Mouse (Mus musculus): ENCODE data around the gene Fyb. TPM values are rescaled to one million over a fixed set of nuclear protein-coding genes. Genes with fewer than 3 reads are reported as not detected.

The Fyb gene
- polyA plus RNA-seq, 1 experiment: 103 TPM

GRCm38 (mm10) chr15:6562161-6562560 lies 39.5 kb downstream of the Fyb start:
- Histone ChIP-seq H3K36me3 (ENCODE audit: control insufficient read depth, insufficient read depth, low read length) (no peaks in the 10 kb centered on the region), H3K4me1 (ENCODE audit: control insufficient read depth, insufficient read depth, low read length) (peaks cover 5% of the 10 kb centered on the region; the same call in 1 of the 2 replicates), H3K4me3 (ENCODE audit: control insufficient read depth, low read depth, low read length) (no peak overlapping the region), H3K27ac (ENCODE audit: control insufficient read depth, insufficient read depth, low read depth, low read length) (no peak overlapping the region), H3K27me3 (ENCODE audit: control insufficient read depth, insufficient read depth, low read length) (no peaks in the 10 kb centered on the region)
- TF ChIP-seq CTCF (IDR thresholded peaks at IDR 0.05; ENCODE audit: control insufficient read depth, insufficient read depth, insufficient replicate concordance, low read depth, low read length): no peak
- TF ChIP-seq POLR2A (IDR thresholded peaks at IDR 0.05; ENCODE audit: control insufficient read depth, low read depth, low read length): no peak

- Histone ChIP-seq H3K27ac (ENCODE audit: control insufficient read depth, insufficient read depth, low read depth, low read length) (no peak overlapping the region), H3K27me3 (ENCODE audit: control insufficient read depth, insufficient read depth, low read length) (no peaks in the 10 kb centered on the region), H3K36me3 (ENCODE audit: control insufficient read depth, insufficient read depth, low read length) (no peaks in the 10 kb centered on the region), H3K4me1 (ENCODE audit: control insufficient read depth, insufficient read depth, low read length) (peaks cover 5% of the 10 kb centered on the region; the same call in 1 of the 2 replicates), H3K4me3 (ENCODE audit: control insufficient read depth, low read depth, low read length) (no peak overlapping the region)
- TF ChIP-seq POLR2A (IDR thresholded peaks at IDR 0.05; ENCODE audit: control insufficient read depth, low read depth, low read length) (no peak), CTCF (IDR thresholded peaks at IDR 0.05; ENCODE audit: control insufficient read depth, insufficient read depth, insufficient replicate concordance, low read depth, low read length) (no peak)
These were observed 40.0 kb downstream of the Fyb start for GRCm38 (mm10) chr15:6562629-6563028.

GRCm38 (mm10) chr15:6564977-6565421 lies 42.3 kb downstream of the Fyb start:
- Histone ChIP-seq H3K36me3 (ENCODE audit: control insufficient read depth, insufficient read depth, low read length) (no peaks in the 10 kb centered on the region), H3K4me3 (ENCODE audit: control insufficient read depth, low read depth, low read length) (peak overlapping the region; percentile 24), H3K27me3 (ENCODE audit: control insufficient read depth, insufficient read depth, low read length) (no peaks in the 10 kb centered on the region), H3K4me1 (ENCODE audit: control insufficient read depth, insufficient read depth, low read length) (peaks cover 5% of the 10 kb centered on the region; the same call in 1 of the 2 replicates), H3K27ac (ENCODE audit: control insufficient read depth, insufficient read depth, low read depth, low read length) (peak overlapping the region; percentile 25; the same call in 1 of the 2 replicates)
- TF ChIP-seq CTCF (IDR thresholded peaks at IDR 0.05; ENCODE audit: control insufficient read depth, insufficient read depth, insufficient replicate concordance, low read depth, low read length) (no peak), POLR2A (IDR thresholded peaks at IDR 0.05; ENCODE audit: control insufficient read depth, low read depth, low read length) (no peak)

GRCm38 (mm10) chr15:6565873-6566272 lies 43.2 kb downstream of the Fyb start:
- Histone ChIP-seq H3K27ac (ENCODE audit: control insufficient read depth, insufficient read depth, low read depth, low read length) (no peak overlapping the region), H3K36me3 (ENCODE audit: control insufficient read depth, insufficient read depth, low read length) (no peaks in the 10 kb centered on the region), H3K4me1 (ENCODE audit: control insufficient read depth, insufficient read depth, low read length) (peaks cover 5% of the 10 kb centered on the region; the same call in 1 of the 2 replicates)

GRCm38 (mm10) chr15:6567993-6568392 lies 45.3 kb downstream of the Fyb start:
- Histone ChIP-seq H3K36me3 (ENCODE audit: control insufficient read depth, insufficient read depth, low read length) (no peaks in the 10 kb centered on the region), H3K27ac (ENCODE audit: control insufficient read depth, insufficient read depth, low read depth, low read length) (no peak overlapping the region), H3K4me3 (ENCODE audit: control insufficient read depth, low read depth, low read length) (no peak overlapping the region), H3K4me1 (ENCODE audit: control insufficient read depth, insufficient read depth, low read length) (peaks cover 5% of the 10 kb centered on the region; the same call in 1 of the 2 replicates), H3K27me3 (ENCODE audit: control insufficient read depth, insufficient read depth, low read length) (no peaks in the 10 kb centered on the region)
- no peak for TF ChIP-seq CTCF (IDR thresholded peaks at IDR 0.05; ENCODE audit: control insufficient read depth, insufficient read depth, insufficient replicate concordance, low read depth, low read length)
- TF ChIP-seq POLR2A (IDR thresholded peaks at IDR 0.05; ENCODE audit: control insufficient read depth, low read depth, low read length): no peak

More at GRCm38 (mm10) chr15:6565873-6566272, 43.2 kb downstream of the Fyb start:
- Histone ChIP-seq H3K4me3 (ENCODE audit: control insufficient read depth, low read depth, low read length) (no peak overlapping the region), H3K27me3 (ENCODE audit: control insufficient read depth, insufficient read depth, low read length) (no peaks in the 10 kb centered on the region)
- TF ChIP-seq POLR2A (IDR thresholded peaks at IDR 0.05; ENCODE audit: control insufficient read depth, low read depth, low read length) (no peak), CTCF (IDR thresholded peaks at IDR 0.05; ENCODE audit: control insufficient read depth, insufficient read depth, insufficient replicate concordance, low read depth, low read length) (peak; percentile 66; the same call in 1 of the 2 replicates)

- TF ChIP-seq CTCF (IDR thresholded peaks at IDR 0.05; ENCODE audit: control insufficient read depth, insufficient read depth, insufficient replicate concordance, low read depth, low read length) (no peak), POLR2A (IDR thresholded peaks at IDR 0.05; ENCODE audit: control insufficient read depth, low read depth, low read length) (no peak)
- Histone ChIP-seq H3K27me3 (ENCODE audit: control insufficient read depth, insufficient read depth, low read length) (no peaks in the 10 kb centered on the region), H3K27ac (ENCODE audit: control insufficient read depth, insufficient read depth, low read depth, low read length) (no peak overlapping the region), H3K36me3 (ENCODE audit: control insufficient read depth, insufficient read depth, low read length) (no peaks in the 10 kb centered on the region), H3K4me1 (ENCODE audit: control insufficient read depth, insufficient read depth, low read length) (peaks cover 5% of the 10 kb centered on the region; the same call in 1 of the 2 replicates), H3K4me3 (ENCODE audit: control insufficient read depth, low read depth, low read length) (no peak overlapping the region)
These were observed 46.0 kb downstream of the Fyb start for GRCm38 (mm10) chr15:6568605-6569004.

- Histone ChIP-seq H3K4me1 (ENCODE audit: control insufficient read depth, insufficient read depth, low read length) (peaks cover 5% of the 10 kb centered on the region; the same call in 1 of the 2 replicates), H3K27me3 (ENCODE audit: control insufficient read depth, insufficient read depth, low read length) (no peaks in the 10 kb centered on the region), H3K36me3 (ENCODE audit: control insufficient read depth, insufficient read depth, low read length) (no peaks in the 10 kb centered on the region), H3K27ac (ENCODE audit: control insufficient read depth, insufficient read depth, low read depth, low read length) (no peak overlapping the region), H3K4me3 (ENCODE audit: control insufficient read depth, low read depth, low read length) (no peak overlapping the region)
- no peak for TF ChIP-seq CTCF (IDR thresholded peaks at IDR 0.05; ENCODE audit: control insufficient read depth, insufficient read depth, insufficient replicate concordance, low read depth, low read length)
- no peak for TF ChIP-seq POLR2A (IDR thresholded peaks at IDR 0.05; ENCODE audit: control insufficient read depth, low read depth, low read length)
These were observed 46.4 kb downstream of the Fyb start for GRCm38 (mm10) chr15:6569074-6569473.

Measured in testis, adult 2 months (tissue).